Mouse (Mus musculus): ENCODE data around the gene Trp63.
"Not testable (repeated sequence)": the region's sequence is repeated elsewhere in the genome, so short reads cannot be mapped to it uniquely, and the experiment has no call there.

Trp63 gene

DNA sequence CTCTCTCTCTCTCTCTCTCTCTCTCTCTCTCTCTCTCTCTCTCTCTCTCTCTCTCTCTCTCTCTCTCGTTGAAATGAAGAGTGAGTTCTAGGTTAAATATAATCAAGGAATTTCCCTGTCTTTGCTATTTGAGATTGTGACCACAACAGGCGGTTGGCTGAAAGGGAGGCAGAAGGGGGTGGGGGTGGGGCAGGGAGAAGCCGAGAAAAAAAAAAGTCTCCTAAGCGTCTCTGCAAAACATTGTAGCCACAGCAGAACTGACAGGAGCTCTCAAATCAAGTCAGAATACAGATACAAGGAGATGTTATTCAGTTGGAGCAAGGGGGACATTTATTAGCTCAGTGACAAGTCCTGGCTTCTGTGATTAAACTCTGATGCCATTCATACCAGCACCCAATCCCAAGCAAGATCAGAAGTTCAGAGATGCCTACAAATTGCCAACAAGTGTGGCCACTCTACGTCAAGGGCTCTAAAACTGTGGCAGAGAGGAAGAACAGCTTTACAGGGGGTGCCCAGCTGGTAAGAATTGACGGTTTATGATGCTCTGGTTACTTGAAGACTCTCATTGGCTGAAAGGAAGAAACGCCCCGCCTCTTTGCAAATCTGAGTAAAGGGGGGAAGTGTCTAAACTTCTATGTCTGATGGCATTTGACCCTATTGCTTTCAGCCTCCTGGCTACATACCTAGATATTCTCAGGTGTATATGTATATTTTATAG, at the start of gene Trp63:
Trp63 (plus strand) TSS at position 233 of the 718 bp plus-strand sequence.
- DNase-seq = no peak

DNA sequence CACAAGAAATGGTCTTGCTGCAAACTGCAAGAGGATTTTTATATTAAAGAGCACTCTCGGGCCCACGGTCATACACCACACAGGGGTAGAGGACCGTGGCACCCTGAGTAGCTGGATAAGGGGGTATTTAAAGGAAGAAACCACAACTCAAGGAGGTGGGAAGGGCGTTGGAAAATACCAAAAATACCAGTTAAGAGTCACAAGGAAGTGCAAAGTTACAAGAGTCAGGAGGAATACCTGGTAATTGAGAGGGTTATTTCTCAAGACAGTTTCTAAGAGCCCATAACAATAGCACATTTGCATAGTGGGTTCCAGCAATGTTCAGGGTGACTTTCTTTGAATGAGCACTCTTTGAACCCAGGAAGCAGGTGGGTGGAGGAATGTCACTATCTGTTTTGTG, 38.8 kb upstream of the Trp63 start:
- not testable (repeated sequence) for DNase-seq

DNA sequence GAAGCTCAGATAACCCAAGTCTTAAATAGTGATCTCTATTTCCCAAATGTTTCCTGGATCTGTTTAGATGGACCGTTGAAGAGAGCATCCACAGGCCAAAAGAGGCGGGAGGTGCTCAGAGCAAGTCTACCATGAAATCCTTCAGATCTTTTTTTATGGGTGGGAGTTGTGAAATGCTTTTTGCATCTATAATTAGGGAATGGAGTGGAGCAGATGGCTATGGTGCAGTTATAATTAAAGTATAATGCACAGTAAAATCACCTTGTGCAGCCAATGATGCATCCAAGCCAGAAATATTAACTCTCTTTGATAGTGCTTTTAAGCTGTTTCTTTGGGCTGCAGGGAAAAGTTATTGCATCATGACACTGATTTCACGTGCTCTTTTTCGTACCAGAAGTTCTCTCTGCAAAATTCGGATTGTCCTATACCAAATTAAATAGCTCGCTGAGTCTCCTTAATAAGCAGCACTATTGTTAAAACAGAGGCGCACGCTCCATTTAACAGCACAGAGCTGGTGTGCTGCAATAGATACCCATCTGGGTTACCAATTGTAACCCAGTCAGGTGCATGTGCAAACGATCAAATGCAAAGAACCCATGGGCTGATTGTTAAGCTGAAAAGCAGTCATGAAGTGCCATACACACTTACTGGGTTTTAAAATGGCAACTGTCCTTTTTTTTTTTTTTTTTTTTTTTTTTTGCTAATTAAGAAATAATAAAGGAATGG, 22.9 kb upstream of the Trp63 start:
- no peak for DNase-seq

DNA sequence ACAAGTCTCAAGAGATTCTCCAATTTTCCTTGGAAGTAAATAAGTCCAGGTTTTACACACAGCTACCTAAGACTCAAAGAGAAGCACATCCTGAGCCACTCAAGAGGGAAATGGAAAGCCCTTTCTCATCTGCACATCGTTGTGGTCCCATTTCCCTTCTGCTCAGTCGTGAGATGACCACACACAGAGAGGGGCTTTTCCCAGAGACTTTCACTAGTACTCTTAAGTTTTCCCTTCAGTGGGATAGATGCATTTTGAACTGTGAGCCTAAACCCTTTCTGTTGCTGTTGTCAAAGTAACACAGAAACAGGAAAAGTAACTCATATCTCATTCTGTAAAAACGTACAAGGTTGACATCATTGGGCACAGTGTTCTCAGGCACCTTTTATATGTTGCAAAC, 20.4 kb upstream of the Trp63 start:
- DNase-seq = no peak

DNA sequence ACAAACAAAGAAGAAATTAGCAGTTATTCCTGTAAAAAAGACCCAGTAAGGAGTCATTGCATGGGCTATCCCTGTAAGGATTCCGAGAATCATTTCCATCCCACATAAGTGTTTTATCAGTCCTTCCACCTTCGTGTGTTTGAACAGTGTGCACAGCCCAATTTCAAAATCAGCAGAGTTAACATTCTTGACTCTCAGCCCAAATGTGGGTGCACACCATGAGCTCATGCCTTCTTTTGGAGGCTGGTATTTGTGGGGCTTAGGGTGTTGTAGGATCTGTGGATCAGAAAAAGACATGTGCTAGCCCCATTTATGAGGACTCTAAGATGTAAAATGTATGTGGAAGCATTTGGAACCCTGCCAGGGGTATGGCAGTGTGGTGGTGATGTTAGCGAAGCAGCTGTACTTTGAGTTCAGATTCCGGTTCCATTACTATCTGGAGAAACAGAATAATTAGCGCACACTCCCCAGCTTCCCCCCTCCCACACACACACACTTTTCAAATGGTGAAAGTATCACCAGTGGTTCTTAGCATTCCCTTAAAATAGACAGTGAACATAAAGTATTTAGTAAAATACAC, 9.6 kb upstream of the Trp63 start:
- DNase-seq = no peak

DNA sequence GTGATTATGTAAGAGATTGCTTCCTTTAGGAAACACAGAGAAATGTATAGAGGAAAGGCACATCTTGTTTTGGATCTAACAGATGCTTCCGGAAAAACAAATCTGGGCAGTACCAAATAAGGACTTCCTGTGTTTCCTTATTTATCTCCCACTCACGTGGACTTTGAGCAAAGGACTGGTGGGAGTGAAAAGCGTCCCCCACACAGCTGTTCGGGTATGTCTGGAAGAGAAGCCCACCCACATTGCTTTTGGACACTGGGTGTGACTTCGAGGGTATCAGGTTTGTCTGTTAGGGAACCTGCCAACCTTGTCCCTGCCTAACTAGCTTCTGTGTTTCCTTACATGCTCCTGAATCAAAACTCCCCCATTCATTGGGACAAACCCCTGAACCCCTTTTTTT, 3.2 kb upstream of the Trp63 start:
- DNase-seq = no peak

DNA sequence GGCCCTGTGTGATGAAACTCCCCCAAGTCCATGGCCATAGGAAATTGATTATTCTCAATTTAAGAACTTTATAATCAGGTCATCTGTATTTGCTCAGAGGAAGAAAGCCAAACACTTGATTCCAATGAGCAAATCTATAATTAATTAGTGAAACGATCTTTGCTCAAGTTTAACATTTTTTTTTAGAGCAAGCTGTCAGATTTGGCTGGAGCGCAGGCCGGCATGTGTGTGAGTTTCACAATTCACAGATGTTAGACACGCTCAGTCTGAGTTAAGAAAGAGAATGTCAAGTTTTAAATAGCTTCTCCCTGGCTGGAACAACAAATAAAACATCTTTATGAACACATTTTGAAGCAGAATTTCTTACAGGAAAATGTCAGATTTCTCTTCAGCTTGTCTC, 1.0 kb upstream of the Trp63 start:
- DNase-seq = peak; percentile 12

DNA sequence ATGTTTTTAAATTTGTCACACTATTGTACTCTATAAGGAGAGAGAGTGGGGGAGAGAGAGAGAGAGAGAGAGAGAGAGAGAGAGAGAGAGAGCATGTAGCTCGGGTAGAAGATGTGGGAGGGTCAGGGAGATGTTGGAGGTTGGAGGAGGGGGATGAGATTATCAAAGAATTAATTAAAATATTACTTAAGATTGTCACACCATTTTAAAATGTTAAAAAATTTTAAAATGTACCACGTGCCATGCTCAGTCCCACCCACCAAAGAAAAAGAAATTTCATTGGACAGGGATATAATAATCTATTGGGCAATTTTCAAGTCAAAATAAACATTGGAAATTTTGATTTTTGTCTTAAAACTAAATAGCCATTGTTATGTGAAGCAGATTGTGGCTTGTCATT, 1.0 kb downstream of the Trp63 start:
- DNase-seq = no peak

DNA sequence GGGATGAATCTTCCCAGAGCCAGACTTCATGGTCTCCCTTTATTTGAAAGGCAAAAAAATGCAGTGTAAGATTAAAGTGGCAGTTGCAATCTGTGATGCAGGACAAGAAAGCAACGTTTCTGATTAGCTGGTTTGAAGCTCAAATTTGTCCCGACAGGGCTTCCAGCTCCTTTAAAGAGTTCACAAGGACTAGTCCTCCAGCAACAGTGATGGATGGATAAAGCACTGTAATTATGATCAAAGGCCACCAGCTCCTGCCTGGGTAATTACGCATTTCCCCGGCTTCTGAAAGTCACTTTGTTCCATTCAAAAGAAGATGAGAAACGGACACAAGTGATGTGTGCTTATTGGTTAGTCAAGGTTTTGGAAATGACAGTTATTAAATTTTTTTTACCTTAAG, 7.0 kb downstream of the Trp63 start:
- DNase-seq = no peak

DNA sequence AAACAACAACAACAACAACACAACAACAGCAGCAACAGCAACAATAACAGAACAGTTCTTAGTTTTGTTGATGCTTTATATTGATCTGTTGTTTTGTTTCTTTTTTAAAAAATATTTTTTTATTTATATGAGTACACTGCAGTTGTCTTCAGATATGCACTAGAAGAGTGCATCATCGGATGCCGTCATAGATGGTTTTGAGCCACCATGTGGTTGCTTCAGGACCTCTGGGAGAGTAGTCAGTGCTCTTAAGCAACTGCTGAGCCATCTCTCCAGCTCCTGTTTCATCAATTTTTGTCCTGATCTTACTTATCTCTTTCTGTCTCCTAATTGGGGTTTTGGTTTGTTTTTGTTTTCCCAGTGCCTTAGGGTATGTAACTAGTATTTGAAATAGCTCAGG, 17.7 kb downstream of the Trp63 start:
- no peak for DNase-seq

DNA sequence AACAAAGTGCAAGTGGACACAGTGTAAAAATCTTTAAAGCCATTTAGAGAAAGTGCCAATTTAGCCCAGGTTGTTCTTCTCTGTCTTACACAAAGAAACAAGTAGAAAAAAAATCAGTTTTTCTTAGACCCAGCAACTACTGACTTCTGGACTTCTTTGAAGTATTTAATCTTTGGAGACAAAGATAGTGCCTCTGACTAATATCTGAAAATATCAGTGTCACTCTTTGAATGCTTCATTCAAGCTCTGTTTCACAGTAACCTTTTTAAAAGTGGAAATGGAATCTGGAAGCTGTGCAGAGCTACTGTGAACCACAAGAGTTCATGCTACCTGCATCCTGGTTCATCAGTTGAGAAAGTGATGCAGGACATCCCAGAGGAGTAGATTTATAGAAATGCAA, 22.7 kb downstream of the Trp63 start:
- DNase-seq = no peak

DNA sequence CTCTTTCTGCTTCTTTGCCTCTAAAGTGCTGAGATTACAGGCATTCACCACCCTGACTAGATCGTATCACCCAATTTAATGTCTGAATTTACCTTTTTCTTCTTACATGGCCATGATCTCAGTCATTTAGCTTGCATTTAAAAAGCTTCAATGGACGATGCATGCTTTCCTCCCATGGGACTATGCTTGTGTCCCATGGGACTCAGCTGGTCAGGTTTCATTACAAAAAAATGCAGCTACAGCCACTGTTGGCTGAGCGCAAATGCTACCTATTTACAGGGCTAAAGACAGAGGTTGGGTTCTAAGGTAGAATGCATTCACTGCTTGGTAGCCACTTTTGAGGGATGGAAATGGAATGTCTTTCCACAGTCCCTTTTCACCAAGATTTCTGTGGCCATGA, 32.2 kb downstream of the Trp63 start:
- no peak for DNase-seq

DNA sequence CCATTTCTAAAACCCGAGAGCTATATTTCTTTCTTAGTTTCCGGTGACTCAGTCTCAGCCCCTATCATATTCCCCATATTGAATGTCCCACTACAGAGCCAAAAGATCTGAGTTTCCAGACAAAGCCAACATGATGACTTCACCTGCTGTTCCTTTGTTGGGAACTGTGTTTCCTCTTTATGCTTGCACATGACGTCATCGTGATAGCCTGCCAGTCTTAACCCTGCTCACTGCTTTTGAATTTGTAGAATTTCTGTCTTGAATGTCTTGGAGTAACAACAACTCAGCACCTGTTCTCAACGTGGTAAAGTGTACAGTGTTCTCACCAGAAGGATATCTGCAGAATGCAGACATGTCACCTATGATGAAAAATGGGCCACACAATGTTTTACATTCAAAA, 39.6 kb downstream of the Trp63 start:
- DNase-seq = no peak

DNA sequence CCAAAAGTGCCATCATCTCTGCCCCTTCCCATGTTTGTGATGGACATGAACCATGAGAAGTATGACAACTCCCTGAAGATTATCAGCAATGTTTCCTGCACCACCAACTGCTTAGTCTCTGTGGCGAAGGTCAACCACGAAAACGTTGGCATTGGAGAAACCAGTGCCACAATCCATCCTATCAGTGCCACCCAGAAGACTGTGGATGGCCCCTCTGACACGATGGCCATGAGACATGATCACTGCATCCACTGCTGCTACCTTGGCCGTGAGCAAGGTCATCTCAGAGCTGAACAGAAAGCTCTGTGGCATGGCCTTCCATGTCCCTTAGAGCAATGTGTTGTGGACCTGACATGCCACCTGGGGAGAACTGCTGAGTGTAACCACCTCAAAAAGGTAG, 43.4 kb downstream of the Trp63 start:
- DNase-seq = no peak

DNA sequence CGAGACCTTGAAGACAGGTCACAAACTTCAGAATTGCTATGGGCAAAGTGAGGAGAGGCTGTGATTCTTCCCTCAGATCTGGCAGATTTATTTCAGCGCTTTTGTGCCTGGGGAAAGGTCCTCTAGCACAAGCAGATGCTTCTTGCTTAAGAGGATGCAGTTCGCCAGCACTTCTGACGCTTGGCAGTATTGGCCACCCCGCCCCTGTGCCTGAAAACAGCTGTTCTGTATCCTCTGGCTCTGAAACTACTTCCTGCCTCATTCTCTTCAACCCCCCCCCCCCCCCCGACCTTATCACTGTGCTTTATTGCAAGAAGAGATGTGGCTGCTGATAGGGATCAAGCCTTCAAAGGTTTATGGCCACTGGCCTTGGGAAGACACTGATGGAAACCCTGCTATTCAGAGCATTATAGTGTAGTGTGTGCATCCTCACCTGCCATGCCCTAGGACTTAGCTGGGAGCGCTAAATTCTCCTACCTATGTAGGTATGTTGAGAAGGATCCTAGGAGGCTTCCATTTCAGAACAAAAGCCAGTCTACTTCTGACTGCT, 44.5 kb downstream of the Trp63 start:
- DNase-seq = no peak

DNA sequence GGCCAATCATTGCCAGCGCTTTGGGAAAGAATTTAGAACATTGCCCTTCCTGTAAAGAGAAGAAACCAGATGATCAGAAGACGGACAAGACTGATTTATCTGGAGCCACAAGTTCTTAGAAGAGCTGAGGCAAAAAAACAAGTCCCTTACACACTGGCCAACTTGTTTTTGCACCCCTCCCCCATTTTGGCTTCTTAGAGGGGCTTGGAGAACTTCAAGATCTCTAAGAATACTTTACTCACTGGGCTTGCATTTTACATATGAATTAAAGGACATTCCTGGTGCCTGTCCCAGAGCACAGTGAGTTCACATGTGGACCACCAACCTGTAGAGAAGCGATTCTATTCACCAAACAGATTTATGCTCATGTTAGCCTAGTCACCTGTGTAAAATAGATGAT, 53.3 kb downstream of the Trp63 start:
- no peak for DNase-seq

DNA sequence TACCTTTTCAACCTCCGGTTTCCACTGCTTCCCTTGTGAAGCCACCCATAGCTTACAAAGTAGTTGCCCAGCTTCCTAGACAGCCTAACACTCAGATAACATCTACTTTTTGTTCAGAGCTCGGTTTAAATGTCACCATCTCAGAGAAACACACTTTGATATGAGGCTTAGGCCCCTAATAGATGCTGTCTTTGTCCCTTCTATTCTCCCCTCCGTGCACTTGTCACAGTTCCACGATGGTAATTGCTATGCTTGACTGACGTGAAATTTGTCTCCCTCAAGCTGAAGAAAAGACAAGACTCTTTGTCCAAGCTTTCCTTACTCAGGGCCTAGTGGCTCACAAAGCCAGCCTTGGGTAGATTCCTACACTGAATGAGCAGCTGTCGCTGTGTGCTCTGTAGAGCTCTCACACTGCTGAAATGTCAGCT, 54.1 kb downstream of the Trp63 start:
- DNase-seq = no peak

DNA sequence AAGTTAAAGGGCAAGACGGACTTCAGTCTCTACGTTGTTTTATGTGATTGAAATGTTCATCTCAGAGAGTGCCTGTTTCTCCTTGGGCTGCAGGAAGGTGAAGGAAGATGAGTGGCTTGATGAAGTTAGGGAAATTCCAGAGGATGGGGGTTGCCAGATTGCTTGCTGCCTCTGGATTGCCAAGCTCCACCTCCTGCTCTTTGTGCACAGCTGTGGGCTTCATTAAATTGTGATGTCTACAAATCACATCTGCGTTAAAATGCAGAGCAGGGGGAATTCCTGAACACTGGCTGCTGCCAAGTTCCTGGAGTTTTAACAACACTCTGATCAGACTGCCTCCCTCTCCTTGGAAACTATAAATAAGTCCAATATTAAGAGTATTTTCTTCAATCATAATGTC, 63.2 kb downstream of the Trp63 start:
- DNase-seq = no peak

DNA sequence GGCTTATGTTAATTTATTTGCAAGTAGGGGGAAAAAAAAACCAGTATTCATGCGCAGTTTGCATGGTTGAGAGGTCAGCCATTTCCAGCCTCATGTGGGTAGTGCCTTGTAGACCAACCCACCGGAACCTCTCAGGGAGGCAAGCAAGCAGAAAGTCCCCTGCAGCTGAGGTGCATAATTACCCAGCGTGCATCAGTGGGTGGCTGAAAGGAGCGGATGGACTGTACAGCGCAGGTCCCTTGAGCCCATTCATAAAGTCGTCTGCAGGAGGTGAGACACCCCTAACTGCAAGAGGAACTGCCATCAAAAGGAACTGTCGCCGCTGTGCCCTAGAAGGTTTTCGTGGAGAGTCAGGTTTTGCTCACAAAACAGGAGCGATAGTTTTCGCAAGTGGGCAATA, 68.3 kb downstream of the Trp63 start:
- no peak for DNase-seq

DNA sequence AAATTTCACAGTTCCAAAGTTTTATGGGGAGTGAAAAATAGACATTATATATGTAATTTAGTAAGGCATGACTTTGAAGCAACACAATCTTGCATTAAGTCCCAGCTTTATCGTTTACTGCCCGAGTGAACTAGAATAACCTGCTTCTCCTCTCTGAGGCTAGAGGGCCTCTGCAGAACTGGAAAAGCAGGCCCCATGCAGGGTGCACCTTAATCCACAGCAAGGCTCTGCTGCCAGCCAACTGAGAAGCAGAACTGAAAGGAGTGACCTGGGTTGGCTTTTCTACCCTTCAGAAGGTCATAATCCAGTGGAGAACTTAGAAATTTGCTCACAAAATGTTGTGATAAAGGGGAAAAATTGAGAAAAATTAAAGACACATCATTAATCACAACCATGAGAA, 74.5 kb downstream of the Trp63 start:
- no peak for DNase-seq

DNA sequence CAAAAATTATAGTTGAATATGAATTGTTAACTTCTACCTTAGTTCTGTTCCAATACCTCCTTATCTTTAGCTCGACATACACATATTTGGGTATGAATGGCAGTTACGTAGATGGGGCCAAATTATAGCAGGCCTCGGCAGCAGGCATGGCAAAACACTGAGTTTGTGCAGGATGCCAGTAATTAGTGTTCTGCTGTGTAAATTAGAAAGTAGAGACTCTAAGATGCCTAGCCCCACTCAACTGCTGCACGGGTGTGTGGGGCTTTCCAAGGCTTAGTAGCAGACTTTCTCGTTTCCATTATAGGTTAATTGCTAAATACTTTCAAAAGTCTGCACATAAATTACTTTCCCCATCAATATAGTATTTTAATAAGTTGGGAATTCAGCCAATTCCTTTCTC, 82.0 kb downstream of the Trp63 start:
- no peak for DNase-seq

DNA sequence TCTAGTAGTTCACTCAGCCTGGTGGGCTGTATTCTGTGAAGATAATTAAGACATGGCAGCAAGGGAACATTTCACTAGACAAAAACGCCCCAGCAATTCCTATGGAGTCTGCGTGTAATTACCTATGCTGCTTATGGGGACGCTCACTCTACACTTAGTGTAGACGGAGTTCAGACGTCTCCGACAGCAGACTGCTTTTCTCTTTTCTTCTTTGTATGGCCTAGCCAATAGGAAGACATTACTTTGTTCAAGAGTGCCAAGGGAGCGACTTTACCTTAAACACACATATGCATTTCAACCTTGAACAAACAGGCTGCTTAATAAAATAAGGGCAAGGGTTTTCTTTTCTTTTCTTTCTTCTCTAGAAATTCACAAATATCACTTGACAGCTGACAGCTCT, 91.0 kb downstream of the Trp63 start:
- DNase-seq = no peak

DNA sequence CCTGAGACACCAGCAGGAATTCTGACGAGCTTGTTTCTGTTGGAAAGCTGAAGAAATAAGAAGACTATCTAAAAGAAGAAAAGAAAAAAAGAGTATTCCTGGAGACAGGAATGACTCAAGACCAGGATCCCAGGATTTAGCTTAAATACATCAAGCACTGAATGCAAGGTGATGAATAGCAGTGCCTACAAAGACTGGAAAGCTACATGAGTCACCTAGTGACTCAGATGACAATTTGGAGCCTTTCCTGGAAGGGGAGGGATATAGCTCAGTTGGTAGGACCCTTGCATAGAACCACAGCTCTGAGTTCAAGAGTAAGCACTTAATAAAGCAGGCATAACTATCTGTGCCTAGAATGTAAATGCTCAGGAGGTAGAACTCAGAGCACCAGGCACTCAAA, 93.9 kb downstream of the Trp63 start:
- DNase-seq = no peak

DNA sequence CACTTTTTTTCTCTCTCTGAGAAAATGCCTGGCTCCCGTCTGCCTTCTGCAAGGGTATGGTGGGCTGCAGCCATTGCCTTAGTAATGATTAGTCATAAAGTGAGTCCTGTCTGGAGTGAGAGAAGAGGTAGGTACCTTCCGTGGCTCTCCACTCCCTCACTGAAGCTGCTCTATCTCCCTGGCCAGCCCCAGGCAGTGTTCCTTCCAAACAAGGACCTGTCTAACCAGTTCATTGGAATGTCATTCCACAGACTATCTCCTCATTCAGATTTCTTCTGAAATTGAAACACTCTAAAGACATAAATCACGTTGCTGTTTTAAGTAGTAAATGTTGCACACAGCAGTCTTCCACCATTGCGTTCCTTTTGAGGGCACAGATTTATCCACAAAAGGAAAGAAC, 96.4 kb downstream of the Trp63 start:
- DNase-seq = no peak

Measured in right cerebral cortex, postnatal 4 days (tissue).